Comparison of ENCODE assay signal across 9 mouse cellular contexts in genomic region chr1:179633414-179633752, GRCm38 (mm10). TPM values are rescaled to one million over a fixed set of nuclear protein-coding genes. Genes with fewer than 3 reads are reported as not detected.
DNase-seq lines count a peak whose midpoint lies in the region; ATAC-seq and TF ChIP-seq lines count a peak whose summit lies in the region.
"Had no signal": no experiment of that assay in that cellular context is flagged by ENCODE, and none has a peak within 500 bp of the region (broad histone marks: within the 10 kb centered on the region; RNA-seq: fewer than 3 reads in every experiment).

No protein-coding gene starts in this region.

- H3K27ac ChIP-seq in hindbrain, postnatal 0 days: no peak overlapping the region
- H3K27ac ChIP-seq in hindbrain, embryonic 13.5 days: no peak overlapping the region
- H3K27ac ChIP-seq in heart, embryonic 10.5 days: no peak overlapping the region
- H3K27ac ChIP-seq in midbrain, embryonic 16.5 days (ENCODE audit: low read length): no peak overlapping the region
- H3K27ac ChIP-seq: embryonic facial prominence, embryonic 13.5 days had no signal

- ATAC-seq in hindbrain, postnatal 0 days: no peak
- no peak for ATAC-seq in hindbrain, embryonic 13.5 days (ENCODE audit: low FRiP score)
- ATAC-seq in midbrain, embryonic 16.5 days: no peak

- H3K4me3 ChIP-seq in hindbrain, postnatal 0 days (ENCODE audit: low read length): no peak overlapping the region
- no peak overlapping the region for H3K4me3 ChIP-seq in hindbrain, embryonic 13.5 days
- H3K4me3 ChIP-seq in heart, embryonic 10.5 days: no peak overlapping the region
- H3K4me3 ChIP-seq in midbrain, embryonic 16.5 days (ENCODE audit: low read depth, low read length): no peak overlapping the region
- H3K4me3 ChIP-seq: embryonic facial prominence, embryonic 13.5 days had no signal

- no peak overlapping the region for H3K4me2 ChIP-seq in hindbrain, postnatal 0 days (ENCODE audit: low read depth, low read length)
- H3K4me2 ChIP-seq in hindbrain, embryonic 13.5 days: no peak overlapping the region
- H3K4me2 ChIP-seq in midbrain, embryonic 16.5 days (ENCODE audit: low read length): no peak overlapping the region
- H3K4me2 ChIP-seq: embryonic facial prominence, embryonic 13.5 days had no signal

- H3K36me3 ChIP-seq in hindbrain, postnatal 0 days (ENCODE audit: insufficient read depth, low read length): no peaks in the 10 kb centered on the region
- H3K36me3 ChIP-seq in hindbrain, embryonic 13.5 days: no peaks in the 10 kb centered on the region
- no peaks in the 10 kb centered on the region for H3K36me3 ChIP-seq in heart, embryonic 10.5 days
- no peaks in the 10 kb centered on the region for H3K36me3 ChIP-seq in midbrain, embryonic 16.5 days (ENCODE audit: control insufficient read depth, insufficient read depth, low read length)
- H3K36me3 ChIP-seq: embryonic facial prominence, embryonic 13.5 days had no signal

- WGBS in hindbrain, postnatal 0 days: 20% methylated on average over 1 of the region's 1 CpGs
- WGBS in hindbrain, embryonic 13.5 days: 48% methylated on average over 1 of the region's 1 CpGs
- WGBS in heart, embryonic 10.5 days: 26% methylated on average over 1 of the region's 1 CpGs
- WGBS in midbrain, embryonic 16.5 days: 35% methylated on average over 1 of the region's 1 CpGs

- H3K27me3 ChIP-seq in hindbrain, postnatal 0 days (ENCODE audit: insufficient read depth, low read length): no peaks in the 10 kb centered on the region
- no peaks in the 10 kb centered on the region for H3K27me3 ChIP-seq in hindbrain, embryonic 13.5 days
- H3K27me3 ChIP-seq in heart, embryonic 10.5 days (ENCODE audit: insufficient read depth, poor library complexity, severe bottlenecking): no peaks in the 10 kb centered on the region
- no peaks in the 10 kb centered on the region for H3K27me3 ChIP-seq in midbrain, embryonic 16.5 days (ENCODE audit: control insufficient read depth, insufficient read depth, low read depth, low read length)
- H3K27me3 ChIP-seq: embryonic facial prominence, embryonic 13.5 days had no signal

- H3K4me1 ChIP-seq in hindbrain, postnatal 0 days (ENCODE audit: insufficient read depth, low read length): no peaks in the 10 kb centered on the region
- peaks cover 5% of the 10 kb centered on the region; the same call in 1 of the 2 replicates for H3K4me1 ChIP-seq in hindbrain, embryonic 13.5 days (replicated peaks)
- peaks cover 5% of the 10 kb centered on the region for H3K4me1 ChIP-seq in heart, embryonic 10.5 days
- no peaks in the 10 kb centered on the region for H3K4me1 ChIP-seq in midbrain, embryonic 16.5 days (ENCODE audit: control insufficient read depth, insufficient read depth, low read length)
- H3K4me1 ChIP-seq: embryonic facial prominence, embryonic 13.5 days had no signal

- peak; percentile 76 for TF ChIP-seq CTCF in hindbrain, postnatal 0 days (IDR thresholded peaks at IDR 0.05; ENCODE audit: low read depth)

- peak; percentile 32 for DNase-seq in hindbrain, postnatal 0 days (ENCODE audit: low spot score)
- DNase-seq in thymus, postnatal 0 days (ENCODE audit: low spot score): peak; percentile 55
- no peak for DNase-seq in thymus, postnatal 36 days
- DNase-seq in embryo, embryonic 11 days: peak; percentile 45
- peak; percentile 68 for DNase-seq in retina, embryonic 14.5 days (ENCODE audit: low spot score)
- DNase-seq in heart, embryonic 10.5 days (ENCODE audit: low spot score): no peak

- H3K9me3 ChIP-seq in hindbrain, postnatal 0 days (ENCODE audit: low read length): no peaks in the 10 kb centered on the region
- H3K9me3 ChIP-seq in hindbrain, embryonic 13.5 days: no peaks in the 10 kb centered on the region
- H3K9me3 ChIP-seq in heart, embryonic 10.5 days: no peaks in the 10 kb centered on the region
- no peaks in the 10 kb centered on the region for H3K9me3 ChIP-seq in midbrain, embryonic 16.5 days (replicated peaks; ENCODE audit: control insufficient read depth, low read length, poor library complexity, severe bottlenecking)
- H3K9me3 ChIP-seq: embryonic facial prominence, embryonic 13.5 days had no signal

- H3K9ac ChIP-seq in hindbrain, postnatal 0 days (replicated peaks; ENCODE audit: low read length): no peak overlapping the region
- H3K9ac ChIP-seq in hindbrain, embryonic 13.5 days: no peak overlapping the region
- no peak overlapping the region for H3K9ac ChIP-seq in midbrain, embryonic 16.5 days (ENCODE audit: low read depth, low read length)
- H3K9ac ChIP-seq: embryonic facial prominence, embryonic 13.5 days had no signal

RNA-seq across cellular contexts. Expression of gene Sccpdh, which starts 34.6 kb away (rescaled TPM):
- total RNA-seq in hindbrain, postnatal 0 days (2014; rRNA removed): 63.8 and 87.3 TPM in 2 replicates
- polyA plus RNA-seq in hindbrain, postnatal 0 days (2015; fragmentation: Nextera tagmentation; extraction: Ambion mirVana): 183 and 187 TPM in 2 replicates
- 142 and 147 TPM in 2 replicates for polyA plus RNA-seq in hindbrain, embryonic 13.5 days (2015; fragmentation: Nextera tagmentation; extraction: Ambion mirVana)
- 15.6 and 17.0 TPM in 2 replicates for polyA plus RNA-seq in thymus, postnatal 0 days (2015; fragmentation: Nextera tagmentation; extraction: Ambion mirVana)
- polyA plus RNA-seq in heart, embryonic 10.5 days (2016; fragmentation: Nextera tagmentation; extraction: Ambion mirVana): 84.4 and 91.4 TPM in 2 replicates
- polyA plus RNA-seq in midbrain, embryonic 16.5 days (2015; fragmentation: Nextera tagmentation; extraction: Ambion mirVana): 172 and 179 TPM in 2 replicates

Comparison
In these comparisons a context has a peak if more than half of its experiments do, and no peak if none do; other contexts are left out.
1. DNase-seq: peak in hindbrain, postnatal 0 days (single experiment), thymus, postnatal 0 days (single experiment), embryo, embryonic 11 days (single experiment) and retina, embryonic 14.5 days (single experiment); none in thymus, postnatal 36 days (0 of 2) and heart, embryonic 10.5 days (single experiment).